Mouse (Mus musculus) megakaryocyte, embryonic 14.5 days (primary cell): Measurements from ENCODE around the gene Gpx5. TPM values are rescaled to one million over a fixed set of nuclear protein-coding genes. Genes with fewer than 3 reads are reported as not detected.

ENCODE experiments used
- H3K27me3 ChIP-seq: replicated peaks from 2 replicates; pipeline ENCODE3; 2012; ENCODE audit warnings: inconsistent platforms
- H3K36me3 ChIP-seq: replicated peaks from 2 replicates; pipeline ENCODE3; 2012; ENCODE audit warnings: low read length, inconsistent platforms, mixed read lengths
- H3K4me1 ChIP-seq: 2 replicates; pipeline ENCODE4 v1.6.1; 2012; ENCODE audit warnings: inconsistent platforms
- H3K4me3 ChIP-seq: replicated peaks from 2 replicates; pipeline ENCODE3; 2012; ENCODE audit warnings: moderate library complexity, mild to moderate bottlenecking, inconsistent platforms
- H3K9me3 ChIP-seq: 2 replicates; pipeline ENCODE4 v1.6.1; 2012; ENCODE audit warnings: inconsistent platforms
- FLI1 ChIP-seq: IDR thresholded peaks from 2 replicates; pipeline ENCODE4 v1.6.1; 2012; ENCODE audit warnings: low read length, inconsistent platforms, mixed read lengths
- GATA1 ChIP-seq: IDR thresholded peaks from 3 replicates; pipeline ENCODE4 v1.6.1; 2012; ENCODE audit warnings: mixed read lengths, low read length, inconsistent platforms, borderline replicate concordance
- polyA plus RNA-seq: library from polyadenylated mRNA; stranded (reverse); fragments of >175 nt; gene quantifications from 2 replicates; pipeline ENCODE4 v1.2.3, GENCODE M21; 2012; ENCODE audit warnings: low replicate concordance; ENCODE audit not compliant: insufficient read depth

Gpx5 gene
- polyA plus RNA-seq, 1 experiment, result not detected

DNA sequence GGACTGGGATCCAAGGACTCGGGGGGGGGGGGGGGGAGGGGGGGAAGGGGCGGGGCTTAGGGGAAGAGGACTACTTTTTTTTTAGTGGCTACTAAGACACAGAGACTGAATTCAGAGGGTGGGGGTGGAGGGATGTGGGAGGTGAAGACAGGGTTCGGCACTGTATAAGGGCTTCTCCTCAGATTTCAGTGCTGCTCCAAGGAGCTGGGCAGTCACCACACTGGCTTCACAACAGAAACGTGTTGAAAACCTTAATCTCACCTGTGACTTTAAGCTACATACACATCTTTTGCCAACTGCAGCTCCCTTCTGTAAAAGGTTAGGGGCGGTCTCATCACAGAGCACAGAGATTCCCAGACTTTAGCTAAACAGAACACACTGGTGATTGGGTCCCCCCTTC lies 20.3 kb upstream of the Gpx5 start:
- Histone ChIP-seq H3K4me1 (peaks cover 6% of the 10 kb centered on the region; the same call in 1 of the 2 replicates), H3K27me3 (peaks cover 42% of the 10 kb centered on the region), H3K9me3 (no peaks in the 10 kb centered on the region), H3K4me3 (no peak overlapping the region), H3K36me3 (no peaks in the 10 kb centered on the region)
- TF ChIP-seq FLI1 (no peak), GATA1 (no peak)

DNA sequence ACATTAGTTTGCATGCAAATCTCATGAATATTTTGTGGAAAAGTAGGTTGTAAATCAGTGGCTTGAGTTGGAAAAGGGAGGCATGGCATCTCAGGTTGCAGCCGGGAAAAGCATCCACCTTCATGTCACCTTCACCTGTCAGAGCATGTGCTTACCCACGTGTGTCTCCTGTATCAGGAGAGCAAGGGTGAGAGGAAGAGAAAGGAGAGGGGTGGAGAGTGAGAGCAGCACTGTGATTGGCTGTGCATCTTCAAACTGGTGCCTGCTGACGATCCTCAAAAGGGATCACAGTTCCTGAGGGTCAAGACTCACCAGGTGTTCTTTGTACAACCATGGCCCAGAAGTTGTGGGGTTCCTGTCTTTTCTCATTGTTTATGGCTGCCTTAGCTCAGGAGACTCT lies 19.4 kb upstream of the Gpx5 start, which contains the start of gene Gpx6:
Gene Gpx6 (plus strand): TSS at position 200 of the 400 bp plus-strand sequence.
- Histone ChIP-seq H3K36me3 (no peaks in the 10 kb centered on the region), H3K27me3 (peaks cover 39% of the 10 kb centered on the region), H3K9me3 (no peaks in the 10 kb centered on the region), H3K4me3 (no peak within 1 kb of the TSS), H3K4me1 (peaks cover 6% of the 10 kb centered on the region; the same call in 1 of the 2 replicates)
- TF ChIP-seq FLI1 (no peak), GATA1 (no peak)

DNA sequence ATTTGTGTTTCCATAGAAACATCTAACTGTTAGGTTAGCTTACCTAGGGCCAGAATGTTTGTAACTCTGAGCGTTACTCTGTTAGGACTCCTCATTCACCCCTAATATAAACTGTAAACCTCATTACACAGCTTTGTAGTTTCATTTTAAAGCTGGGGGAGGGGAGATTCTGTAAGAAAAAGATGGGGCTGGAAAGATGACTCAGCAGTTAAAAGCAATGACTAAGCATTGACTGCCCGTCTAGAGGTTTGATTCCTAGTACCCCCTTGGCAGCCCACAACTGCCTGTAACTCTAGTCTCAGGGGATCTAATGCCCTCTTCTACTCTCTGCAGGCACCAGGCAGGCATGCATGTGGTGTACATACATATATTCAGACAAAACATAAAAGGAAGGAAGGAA lies 17.3 kb upstream of the Gpx5 start:
- peaks cover 31% of the 10 kb centered on the region for H3K27me3 ChIP-seq
- no peaks in the 10 kb centered on the region for H3K36me3 ChIP-seq
- no peak overlapping the region for H3K4me3 ChIP-seq
- peaks cover 6% of the 10 kb centered on the region; the same call in 1 of the 2 replicates for H3K4me1 ChIP-seq
- TF ChIP-seq GATA1, result no peak
- no peak for TF ChIP-seq FLI1
- H3K9me3 ChIP-seq, result no peaks in the 10 kb centered on the region

DNA sequence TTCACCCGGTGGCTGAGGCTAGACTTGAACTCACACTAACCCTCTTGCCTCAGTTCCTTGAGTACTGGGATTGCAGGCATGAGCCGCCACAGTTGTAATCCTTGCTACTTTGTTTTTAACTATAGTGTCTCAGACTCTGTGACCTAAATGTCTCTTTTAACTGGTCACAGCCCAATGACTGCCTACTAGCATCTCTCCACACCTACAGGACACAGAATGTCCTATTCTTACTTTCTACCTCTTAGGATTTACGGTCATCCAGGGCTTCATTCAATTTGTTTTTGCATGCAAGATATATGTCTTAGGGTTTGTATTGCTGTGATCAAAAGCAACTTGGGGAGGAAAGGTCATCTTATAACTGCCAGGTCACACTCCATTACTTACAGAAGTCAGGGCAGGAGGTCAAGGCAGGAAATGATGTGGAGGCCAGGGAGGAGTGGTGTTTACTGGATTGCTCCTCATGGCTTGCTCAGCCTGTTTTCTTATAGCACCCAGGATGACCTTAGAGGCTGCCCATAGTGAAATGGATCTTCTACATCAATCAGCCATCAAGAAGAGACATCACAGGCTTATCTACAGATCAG lies 12.0 kb upstream of the Gpx5 start:
- Histone ChIP-seq H3K4me1 (peaks cover 23% of the 10 kb centered on the region), H3K9me3 (no peaks in the 10 kb centered on the region), H3K27me3 (peaks cover 13% of the 10 kb centered on the region), H3K4me3 (no peak overlapping the region), H3K36me3 (no peaks in the 10 kb centered on the region)
- TF ChIP-seq GATA1 (no peak), FLI1 (no peak)

DNA sequence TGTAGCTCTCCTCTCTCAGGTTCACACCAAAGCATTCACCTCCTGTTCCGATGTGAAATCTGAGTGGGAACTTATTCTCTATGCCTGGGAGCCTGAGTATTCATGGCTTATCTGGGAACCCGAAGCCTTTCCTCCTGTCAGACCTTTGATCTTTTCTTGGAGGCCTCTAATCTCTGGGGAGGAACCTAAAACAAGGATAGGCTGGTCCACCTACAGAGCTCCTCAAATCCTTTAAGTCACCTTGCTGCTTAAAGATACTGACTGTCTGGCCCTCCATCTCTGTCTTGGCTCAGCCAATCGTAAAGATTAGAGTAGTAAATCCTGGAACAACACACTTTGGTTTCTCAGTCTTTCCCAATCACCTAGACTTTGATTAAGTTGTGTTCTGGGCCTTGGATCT lies 6.0 kb upstream of the Gpx5 start:
- H3K9me3 ChIP-seq, result no peaks in the 10 kb centered on the region
- peaks cover 18% of the 10 kb centered on the region for H3K4me1 ChIP-seq
- TF ChIP-seq GATA1, result no peak
- no peak for TF ChIP-seq FLI1
- H3K36me3 ChIP-seq, result no peaks in the 10 kb centered on the region
- H3K27me3 ChIP-seq, result peaks cover 19% of the 10 kb centered on the region
- no peak overlapping the region for H3K4me3 ChIP-seq

DNA sequence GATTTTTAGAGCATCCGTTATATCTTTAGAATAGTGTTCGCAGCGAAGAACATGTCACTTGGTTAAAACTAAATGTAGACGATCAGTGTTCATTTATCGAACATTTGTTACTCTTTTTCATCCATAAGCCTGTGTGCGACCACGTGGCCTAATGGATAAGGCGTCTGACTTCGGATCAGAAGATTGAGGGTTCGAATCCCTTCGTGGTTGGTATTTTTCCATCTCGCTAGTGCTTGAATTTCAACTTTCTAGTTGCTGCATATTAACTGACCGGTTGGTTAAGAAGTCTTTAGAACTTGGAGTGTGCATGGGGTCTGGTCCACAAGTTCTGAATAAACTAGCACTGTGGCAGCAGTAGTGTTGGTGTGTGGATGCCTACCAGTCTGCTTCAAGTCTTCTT lies 13.0 kb downstream of the Gpx5 start:
- H3K27me3 ChIP-seq, result peaks cover 19% of the 10 kb centered on the region
- 0 out of 2 replicates have a peak, but pooled peaks cover 3% of the 10 kb centered on the region for H3K9me3 ChIP-seq
- H3K4me1 ChIP-seq, result peaks cover 42% of the 10 kb centered on the region
- H3K4me3 ChIP-seq, result peak overlapping the region; percentile 86
- H3K36me3 ChIP-seq, result no peaks in the 10 kb centered on the region
- TF ChIP-seq FLI1, result no peak
- TF ChIP-seq GATA1, result no peak

DNA sequence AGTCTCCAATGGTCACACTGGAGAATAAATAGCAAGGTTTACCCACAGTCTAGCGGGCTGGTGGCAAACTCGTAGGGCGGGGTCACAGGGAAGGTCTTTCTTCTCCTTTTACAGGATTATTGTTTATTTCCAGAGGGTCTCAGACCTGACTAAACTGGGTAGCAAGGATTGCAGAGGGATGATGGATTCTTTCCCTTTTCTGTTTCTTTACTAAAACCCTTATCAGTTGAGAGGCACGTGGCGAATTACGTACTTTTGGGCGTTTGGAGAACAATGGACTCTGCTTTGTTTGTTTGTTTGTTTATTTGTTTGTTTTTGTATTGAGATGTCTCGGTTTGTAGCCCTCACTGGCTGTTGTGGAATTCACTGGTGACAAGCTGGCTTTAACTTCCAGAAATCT lies 13.5 kb downstream of the Gpx5 start:
- TF ChIP-seq GATA1 (no peak), FLI1 (no peak)
- Histone ChIP-seq H3K4me3 (peak overlapping the region; percentile 86), H3K36me3 (no peaks in the 10 kb centered on the region), H3K9me3 (0 out of 2 replicates have a peak, but pooled peaks cover 3% of the 10 kb centered on the region), H3K27me3 (peaks cover 17% of the 10 kb centered on the region), H3K4me1 (peaks cover 42% of the 10 kb centered on the region)

DNA sequence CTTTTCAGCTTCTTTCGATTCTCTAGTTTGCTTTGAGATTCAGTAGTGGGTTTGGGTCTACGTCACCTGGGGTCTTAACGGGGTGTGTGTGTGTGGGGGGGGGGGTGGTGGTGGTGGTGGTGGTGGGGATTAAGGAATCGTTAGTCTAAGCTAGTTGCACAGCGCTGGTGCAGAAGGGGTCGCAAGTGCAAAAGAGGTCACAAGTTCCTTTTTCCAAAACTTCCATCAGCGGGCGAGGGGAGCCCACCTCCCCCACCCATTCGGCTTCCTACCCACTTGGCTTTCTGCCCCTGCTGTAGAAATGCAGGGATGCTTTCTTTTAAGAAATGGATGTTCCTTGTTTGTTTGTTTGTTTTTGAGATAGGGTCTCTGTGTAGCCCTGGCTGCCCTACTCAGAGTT lies 16.0 kb downstream of the Gpx5 start:
- H3K4me3 ChIP-seq, result peak overlapping the region; percentile 93
- H3K36me3 ChIP-seq, result no peaks in the 10 kb centered on the region
- TF ChIP-seq FLI1, result no peak
- TF ChIP-seq GATA1, result no peak
- H3K9me3 ChIP-seq, result 0 out of 2 replicates have a peak, but pooled peaks cover 3% of the 10 kb centered on the region
- H3K4me1 ChIP-seq, result peaks cover 42% of the 10 kb centered on the region
- H3K27me3 ChIP-seq, result peaks cover 29% of the 10 kb centered on the region

DNA sequence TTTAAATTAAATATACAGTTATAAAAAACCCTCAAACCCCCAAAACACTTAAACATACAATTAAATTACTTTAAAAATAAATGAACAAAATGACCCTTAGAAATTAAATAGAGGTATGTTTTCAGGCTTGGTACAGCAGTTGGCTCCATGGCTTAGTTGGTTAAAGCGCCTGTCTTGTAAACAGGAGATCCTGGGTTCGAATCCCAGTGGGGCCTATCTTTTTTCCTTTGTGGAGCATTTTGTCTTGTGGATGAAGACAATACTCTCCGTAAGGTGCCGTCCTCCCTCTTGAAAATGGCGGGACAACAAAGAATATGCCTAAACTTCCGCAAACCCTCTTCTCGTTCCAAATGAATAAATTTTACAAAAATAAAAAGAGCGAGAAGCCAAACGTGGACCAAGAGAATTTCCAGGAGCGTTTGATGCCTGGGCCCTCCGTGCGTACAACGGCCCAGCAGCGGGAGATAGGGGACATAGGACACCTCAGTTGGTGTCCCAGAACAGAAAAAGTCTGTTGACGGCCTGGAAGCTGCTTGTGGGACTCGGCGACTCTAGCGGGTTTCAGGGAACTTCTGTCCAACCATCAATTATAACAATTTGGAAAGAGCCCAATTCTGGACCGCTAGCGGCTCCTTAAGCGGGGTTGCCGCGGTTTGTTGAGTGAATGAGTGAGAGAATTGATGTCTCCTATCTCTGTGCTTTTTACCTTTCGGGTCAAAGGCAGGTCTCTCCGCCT lies 16.5 kb downstream of the Gpx5 start:
- Histone ChIP-seq H3K4me3 (peak overlapping the region; percentile 93), H3K4me1 (peaks cover 42% of the 10 kb centered on the region), H3K27me3 (peaks cover 31% of the 10 kb centered on the region), H3K36me3 (no peaks in the 10 kb centered on the region), H3K9me3 (no peaks in the 10 kb centered on the region)
- TF ChIP-seq GATA1 (no peak), FLI1 (no peak)
